In genomic region chr11:117963872-117964271, GRCm38 (mm10) we compare ENCODE assay signal across 7 mouse cellular contexts. TPM values are rescaled to one million over a fixed set of nuclear protein-coding genes. Genes with fewer than 3 reads are reported as not detected.
DNase-seq lines count a peak whose midpoint lies in the region; ATAC-seq and TF ChIP-seq lines count a peak whose summit lies in the region.

No protein-coding gene starts in this region.

- no peak for TF ChIP-seq EP300 in stomach, postnatal 0 days (optimal IDR thresholded peaks at IDR 0.05)

- TF ChIP-seq POLR2A in embryonic fibroblast, embryonic 13.5 days (IDR thresholded peaks at IDR 0.05; ENCODE audit: low read depth, low read length), result no peak
- no peak for TF ChIP-seq POLR2A in limb, embryonic 14.5 days (IDR thresholded peaks at IDR 0.05; ENCODE audit: borderline replicate concordance, extremely low read depth, insufficient read depth, insufficient read length)

- TF ChIP-seq CTCF in embryonic fibroblast, embryonic 13.5 days (IDR thresholded peaks at IDR 0.05; ENCODE audit: borderline replicate concordance, insufficient read depth, low read length), result no peak
- 0 out of 2 replicates have a peak, but pooled peaks have one; percentile 32 for TF ChIP-seq CTCF in stomach, postnatal 0 days (IDR thresholded peaks at IDR 0.05; ENCODE audit: low read depth)

- peaks cover 25% of the 10 kb centered on the region for H3K27me3 ChIP-seq in neural tube, embryonic 11.5 days (ENCODE audit: control insufficient read depth, insufficient read depth, low read length)
- no peaks in the 10 kb centered on the region for H3K27me3 ChIP-seq in limb, embryonic 14.5 days (ENCODE audit: control insufficient read depth, insufficient read depth, low read length)
- H3K27me3 ChIP-seq in stomach, postnatal 0 days (ENCODE audit: control insufficient read depth, insufficient read depth, low read length), result no peaks in the 10 kb centered on the region

- H3K4me3 ChIP-seq in neural tube, embryonic 11.5 days (ENCODE audit: low read depth, low read length), result peak overlapping the region; percentile 29
- H3K4me3 ChIP-seq in embryonic fibroblast, embryonic 13.5 days (ENCODE audit: insufficient read depth, low read length), result 0 out of 2 replicates have a peak overlapping the region, but pooled peaks have one; percentile 10
- peak overlapping the region; percentile 37 for H3K4me3 ChIP-seq in limb, embryonic 14.5 days (replicated peaks; ENCODE audit: low read length)
- peak overlapping the region; percentile 36 for H3K4me3 ChIP-seq in stomach, postnatal 0 days (ENCODE audit: low read depth, low read length)

- WGBS in neural tube, embryonic 11.5 days, result under 1% methylated on average over 9 of the region's 9 CpGs
- WGBS in limb, embryonic 14.5 days, result 1% methylated on average over 9 of the region's 9 CpGs
- WGBS in stomach, postnatal 0 days, result 3% methylated on average over 9 of the region's 9 CpGs

- no peaks in the 10 kb centered on the region for H3K36me3 ChIP-seq in neural tube, embryonic 11.5 days (ENCODE audit: control insufficient read depth, insufficient read depth, low read length)
- H3K36me3 ChIP-seq in limb, embryonic 14.5 days (ENCODE audit: control insufficient read depth, insufficient read depth, low read length), result peaks cover 18% of the 10 kb centered on the region
- H3K36me3 ChIP-seq in stomach, postnatal 0 days (ENCODE audit: control insufficient read depth, insufficient read depth, low read length), result peaks cover 8% of the 10 kb centered on the region

- H3K4me1 ChIP-seq in neural tube, embryonic 11.5 days (ENCODE audit: control insufficient read depth, insufficient read depth, low read length), result peaks cover 58% of the 10 kb centered on the region
- peaks cover 28% of the 10 kb centered on the region for H3K4me1 ChIP-seq in embryonic fibroblast, embryonic 13.5 days (ENCODE audit: control insufficient read depth, insufficient read depth, low read length)
- H3K4me1 ChIP-seq in limb, embryonic 14.5 days (ENCODE audit: control insufficient read depth, insufficient read depth, low read length), result peaks cover 61% of the 10 kb centered on the region
- peaks cover 19% of the 10 kb centered on the region for H3K4me1 ChIP-seq in stomach, postnatal 0 days (replicated peaks; ENCODE audit: control insufficient read depth, insufficient read depth)

- H3K27ac ChIP-seq in neural tube, embryonic 11.5 days (ENCODE audit: low read depth, low read length), result peak overlapping the region; percentile 9; the same call in 1 of the 2 replicates
- peak overlapping the region; percentile 87 for H3K27ac ChIP-seq in embryonic fibroblast, embryonic 13.5 days (ENCODE audit: insufficient read depth, low read length)
- H3K27ac ChIP-seq in limb, embryonic 14.5 days (replicated peaks; ENCODE audit: low read depth, low read length), result peak overlapping the region; percentile 91
- peak overlapping the region; percentile 94 for H3K27ac ChIP-seq in stomach, postnatal 0 days (replicated peaks)

- ATAC-seq in neural tube, embryonic 11.5 days (ENCODE audit: insufficient read depth, low FRiP score, low TSS enrichment), result no peak
- peak; percentile 11 for ATAC-seq in limb, embryonic 14.5 days (ENCODE audit: low FRiP score, low read depth)
- no peak for ATAC-seq in stomach, postnatal 0 days (ENCODE audit: low FRiP score, low TSS enrichment)

- peak overlapping the region; percentile 54 for H3K4me2 ChIP-seq in neural tube, embryonic 11.5 days (ENCODE audit: low read depth)
- H3K4me2 ChIP-seq in limb, embryonic 14.5 days (replicated peaks; ENCODE audit: low read depth, low read length, severe bottlenecking), result peak overlapping the region; percentile 86
- peak overlapping the region; percentile 73 for H3K4me2 ChIP-seq in stomach, postnatal 0 days (replicated peaks; ENCODE audit: low read depth)

- H3K9me3 ChIP-seq in neural tube, embryonic 11.5 days (ENCODE audit: control insufficient read depth, low read length), result no peaks in the 10 kb centered on the region
- no peaks in the 10 kb centered on the region for H3K9me3 ChIP-seq in limb, embryonic 14.5 days (ENCODE audit: control insufficient read depth, low read length)
- no peaks in the 10 kb centered on the region for H3K9me3 ChIP-seq in stomach, postnatal 0 days (ENCODE audit: control insufficient read depth, low read length)

- peak; percentile 34 for DNase-seq in neural tube, embryonic 11.5 days (ENCODE audit: low spot score)
- DNase-seq in neural tube, embryonic 10.5 days (ENCODE audit: extremely low spot score, low spot score), result no peak
- peak; percentile 49 for DNase-seq in limb, embryonic 14.5 days (ENCODE audit: low spot score)
- DNase-seq in stomach, postnatal 0 days (ENCODE audit: low spot score), result no peak
- no peak for DNase-seq in gastrocnemius, adult 8-10 months (ENCODE audit: low spot score in 2 of 2)
- no peak for DNase-seq in kidney, adult 8-10 months

- H3K9ac ChIP-seq in neural tube, embryonic 11.5 days (ENCODE audit: low read length), result peak overlapping the region; percentile 31
- peak overlapping the region; percentile 49 for H3K9ac ChIP-seq in limb, embryonic 14.5 days (ENCODE audit: low read depth, low read length, severe bottlenecking)
- H3K9ac ChIP-seq in stomach, postnatal 0 days (ENCODE audit: low read length), result peak overlapping the region; percentile 43; the same call in 1 of the 2 replicates

RNA-seq across cellular contexts. Expression of gene Socs3, which starts 6.0 kb away (rescaled TPM):
- polyA plus RNA-seq in neural tube, embryonic 11.5 days (2014; fragmentation: Nextera tagmentation; extraction: Ambion mirVana), result 3.7 and 5.1 TPM in 2 replicates
- 15.2 and 31.9 TPM in 2 replicates for polyA plus RNA-seq in embryonic fibroblast, embryonic 13.5 days (2011; ENCODE audit: insufficient read length, low read depth, missing spikeins)
- 18.4 and 21.3 TPM in 2 replicates for polyA plus RNA-seq in limb, embryonic 14.5 days (2012; rRNA removed)
- 6.4 and 8.6 TPM in 2 replicates for polyA plus RNA-seq in limb, embryonic 14.5 days (2014; fragmentation: Nextera tagmentation; extraction: Ambion mirVana)
- 13.5 and 15.7 TPM in 2 replicates for polyA plus RNA-seq in stomach, postnatal 0 days (2015; fragmentation: Nextera tagmentation; extraction: Ambion mirVana)
- 1 to 10 TPM; 1.9 to 3.3 (median 2.5) TPM for total RNA-seq in gastrocnemius, adult 8-10 months (2022)

RNA-seq across cellular contexts. Expression of gene Pgs1, which starts 22.2 kb away (rescaled TPM):
- 40.9 and 45.9 TPM in 2 replicates for polyA plus RNA-seq in neural tube, embryonic 11.5 days (2014; fragmentation: Nextera tagmentation; extraction: Ambion mirVana)
- polyA plus RNA-seq in embryonic fibroblast, embryonic 13.5 days (2011; ENCODE audit: insufficient read length, low read depth, missing spikeins), result 29.5 and 33.4 TPM in 2 replicates
- polyA plus RNA-seq in limb, embryonic 14.5 days (2012; rRNA removed), result 36.2 and 41.7 TPM in 2 replicates
- 30.5 and 35.9 TPM in 2 replicates for polyA plus RNA-seq in limb, embryonic 14.5 days (2014; fragmentation: Nextera tagmentation; extraction: Ambion mirVana)
- polyA plus RNA-seq in stomach, postnatal 0 days (2015; fragmentation: Nextera tagmentation; extraction: Ambion mirVana), result 28.7 and 29.4 TPM in 2 replicates
- 10 to 100 TPM; 16.9 to 23.0 (median 19.1) TPM for total RNA-seq in gastrocnemius, adult 8-10 months (2022)

Comparison
In these comparisons a context has a peak if more than half of its experiments do, and no peak if none do; other contexts are left out.
1. DNase-seq: peak in neural tube, embryonic 11.5 days (single experiment) and limb, embryonic 14.5 days (single experiment); none in neural tube, embryonic 10.5 days (single experiment), stomach, postnatal 0 days (single experiment), gastrocnemius, adult 8-10 months (0 of 2) and kidney, adult 8-10 months (0 of 2).
2. H3K27ac ChIP-seq: peak in every context shown above with its lines; median percentile 94 in stomach, postnatal 0 days; 91 in limb, embryonic 14.5 days; 87 in embryonic fibroblast, embryonic 13.5 days; 9 in neural tube, embryonic 11.5 days.
3. Peak in every context shown above with its lines, with median percentiles within 50 percentile points of each other: H3K4me2 ChIP-seq, H3K4me3 ChIP-seq and H3K9ac ChIP-seq.